Mouse (Mus musculus) left cerebral cortex, adult 2 months (tissue): Measurements from ENCODE around the gene Ncoa6. TPM values are rescaled to one million over a fixed set of nuclear protein-coding genes. Genes with fewer than 3 reads are reported as not detected.

ENCODE experiments used
- DNase-seq, 2 experiments: peaks; one replicate each; pipeline ENCODE4 v3.0.0; 2021 to 2022; ENCODE audit warnings: low spot score in 2 of 2, mixed read lengths in 1 of 2; ENCODE audit errors: extremely low spot score in 1 of 2
- H3K27ac ChIP-seq: fragments of 200-600 bp; 2 replicates; pipeline ENCODE4 v1.8.1; 2022
- H3K4me3 ChIP-seq: fragments of 200-600 bp; 2 replicates; pipeline ENCODE4 v1.8.1; 2022
- CTCF ChIP-seq: fragments of 200-600 bp; IDR thresholded peaks from 2 replicates; pipeline ENCODE4 v1.8.1; 2022; ENCODE audit warnings: antibody characterized with exemption, mild to moderate bottlenecking, moderate library complexity
- intact Hi-C: fragments of 180-260 bp; cut with DNase I; formaldehyde crosslinking; loops from one replicate; pipeline ENCODE4 v1.15.1; 2025
- microRNA-seq, 2 experiments: library from miRNA; unstranded; fragments of <30 nt; microRNA quantifications; one replicate each; pipeline ENCODE4 v1.2.0; 2021
- total RNA-seq, 2 experiments: library from RNA; stranded (reverse); gene quantifications; 2 replicates each; pipeline ENCODE4 v1.2.3; 2021

The Ncoa6 gene
- total RNA-seq, 2 experiments from 2014 or later, result 63.2 to 68.7 TPM

GRCm38 (mm10) chr2:155356971-155357591, 116.6 kb downstream of the Ncoa6 start, which contains the start of gene Pigu:
Gene Pigu, minus strand, starts transcription at chr2:155357430.
- intact Hi-C loops, result loop anchor here (1.0 to 10.0 kb wide), 2 partner anchors 24 to 462 kb away; partner anchors contain the start of genes Eif2s2 and Trp53inp2
- DNase-seq, result peak; percentile 92 to 94
- TF ChIP-seq CTCF, result no peak; the same call in 1 of the 2 replicates
- H3K4me3 ChIP-seq, result peak within 1 kb of the TSS; percentile 76
- peak within 1 kb of the TSS; percentile 87 for H3K27ac ChIP-seq

DNA sequence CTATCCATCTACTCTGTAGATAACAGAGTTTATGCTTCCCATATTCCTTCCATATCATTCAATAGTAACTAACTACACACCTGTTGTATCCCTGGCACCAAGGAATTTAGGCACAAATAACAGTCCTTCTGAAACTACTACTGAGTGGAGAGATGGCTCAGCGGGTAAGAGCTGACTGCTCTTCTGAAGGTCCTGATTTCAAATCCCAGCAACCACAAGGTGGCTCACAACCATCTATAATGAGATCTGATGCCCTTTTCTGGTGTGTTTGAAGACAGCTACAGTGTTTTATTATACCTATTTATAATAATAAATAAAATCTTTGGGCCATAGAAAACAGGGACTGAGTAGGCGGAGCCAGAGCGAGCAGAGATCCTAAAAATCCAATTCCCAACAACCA, 119.3 kb downstream of the Ncoa6 start:
- Histone ChIP-seq H3K27ac (no peak overlapping the region), H3K4me3 (no peak overlapping the region)
- intact Hi-C loops, result loop anchor here (10.0 kb wide), 1 partner anchor 460 kb away; the partner anchor contains the start of gene Eif2s2
- TF ChIP-seq CTCF, result peak; percentile 10; the same call in 1 of the 2 replicates
- DNase-seq, result no peak

GRCm38 (mm10) chr2:155346670-155347069, 127.0 kb downstream of the Ncoa6 start:
- Histone ChIP-seq H3K4me3 (no peak overlapping the region), H3K27ac (no peak overlapping the region)
- no peak for DNase-seq
- intact Hi-C loops, result no loop called here
- TF ChIP-seq CTCF, result no peak

Small RNAs within 50 kb of the gene (microRNA-seq; reads per million reads assigned to microRNA genes)
- gene Mir695, result 0 reads per million in 2 experiments

Other genes with a start within 250 kb of the Ncoa6 start
- 100 to 1,000 TPM; 294 to 305 TPM for gene Dynlrb1, start 237.4 kb downstream of the Ncoa6 start, total RNA-seq
- gene Map1lc3a, start 197.6 kb downstream of the Ncoa6 start, total RNA-seq, result 100 to 1,000 TPM; 313 to 317 TPM
- gene Pigu, start 116.5 kb downstream of the Ncoa6 start, total RNA-seq, result 10 to 100 TPM; 27.2 to 28.4 TPM
- 100 to 1,000 TPM; 135 to 147 TPM for gene Trp53inp2, start 92.8 kb downstream of the Ncoa6 start, total RNA-seq
- 10 to 100 TPM; 56.2 to 61.6 TPM for gene Acss2, start 44.1 kb upstream of the Ncoa6 start, total RNA-seq
- gene Ggt7, start 44.3 kb upstream of the Ncoa6 start, total RNA-seq, result 100 to 1,000 TPM; 124 to 126 TPM
- 10 to 100 TPM; 14.8 to 14.9 TPM for gene Gss, start 118.9 kb upstream of the Ncoa6 start, total RNA-seq
- 10 to 100 TPM in 1 of 2 experiments, 1 to 10 TPM in 1; 7.1 to 10.9 TPM for gene Myh7b, start 137.3 kb upstream of the Ncoa6 start, total RNA-seq
- 100 to 1,000 TPM; 147 to 153 TPM for gene Trpc4ap, start 218.5 kb upstream of the Ncoa6 start, total RNA-seq